Mouse (Mus musculus) liver, postnatal 0 days (tissue): ENCODE results near the gene Lyst. TPM values are rescaled to one million over a fixed set of nuclear protein-coding genes. Genes with fewer than 3 reads are reported as not detected.

ENCODE experiments used
- ATAC-seq: fragments of 200-750 bp; cut with Nextera tagmentation; 2 replicates; pipeline ENCODE4 v1.8.0; 2017; ENCODE audit warnings: mild to moderate bottlenecking, moderate library complexity
- DNase-seq: peaks from one replicate; pipeline ENCODE4 v3.0.0-alpha.2; 2016
- H3K27ac ChIP-seq: fragments of 300-500 bp; sonication (generic); 2 replicates; pipeline ENCODE4 v1.5.1; 2014; ENCODE audit warnings: antibody characterized with exemption, moderate library complexity, mild to moderate bottlenecking, low read depth
- H3K27me3 ChIP-seq: fragments of 300-500 bp; sonication (generic); 2 replicates; pipeline ENCODE4 v1.6.1; 2014; ENCODE audit warnings: low read length, control low read depth, mixed read lengths; ENCODE audit not compliant: insufficient read depth
- H3K36me3 ChIP-seq: fragments of 300-500 bp; sonication (generic); replicated peaks from 2 replicates; pipeline ENCODE4 v1.6.1; 2014; ENCODE audit warnings: mild to moderate bottlenecking, control low read depth, low read length, moderate library complexity, mixed read lengths; ENCODE audit not compliant: insufficient read depth
- H3K4me1 ChIP-seq: fragments of 300-500 bp; sonication (generic); 2 replicates; pipeline ENCODE4 v1.6.1; 2014; ENCODE audit warnings: antibody characterized with exemption, mild to moderate bottlenecking, control low read depth; ENCODE audit not compliant: insufficient read depth
- H3K4me2 ChIP-seq: fragments of 300-500 bp; sonication (generic); 2 replicates; pipeline ENCODE4 v1.6.1; 2014; ENCODE audit warnings: low read depth, mild to moderate bottlenecking, low read length, moderate library complexity, mixed read lengths
- H3K4me3 ChIP-seq: fragments of 300-500 bp; sonication (generic); 2 replicates; pipeline ENCODE4 v1.5.1; 2014; ENCODE audit warnings: low read depth, low read length
- H3K9ac ChIP-seq: fragments of 300-500 bp; sonication (generic); replicated peaks from 2 replicates; pipeline ENCODE4 v1.6.1; 2014; ENCODE audit warnings: mild to moderate bottlenecking, moderate library complexity
- H3K9me3 ChIP-seq: fragments of 300-500 bp; sonication (generic); 2 replicates; pipeline ENCODE4 v1.6.1; 2016; ENCODE audit warnings: mild to moderate bottlenecking, control low read depth, low read length, mixed read lengths
- CTCF ChIP-seq: sonication (generic); IDR thresholded peaks from 2 replicates; pipeline ENCODE4 v1.5.1; 2016; ENCODE audit warnings: antibody characterized with exemption, low read depth
- EP300 ChIP-seq: IDR thresholded peaks from 2 replicates; pipeline ENCODE4 v1.6.1; 2016; ENCODE audit warnings: antibody characterized with exemption, low read depth, mild to moderate bottlenecking
- WGBS: fragments of 180-500 bp; shearing (Covaris S2); extraction: QIAGEN DNeasy Blood & Tissue Kit; methylation state at CpG from one replicate; pipeline ENCODE4 v1.1.7; 2014; ENCODE audit not compliant: insufficient replicate concordance; 5-methylcytosine and 5-hydroxymethylcytosine counted together
- polyA plus RNA-seq: library from polyadenylated mRNA; unstranded; fragments of >200 nt; fragmentation: Nextera tagmentation; extraction: Ambion mirVana; gene quantifications from 2 replicates; pipeline ENCODE4 v1.2.1, GENCODE M21; 2015

The Lyst gene
- polyA plus RNA-seq, 1 experiment from 2014 or later = 5.6 TPM

- Histone ChIP-seq H3K9ac (no peak overlapping the region), H3K27me3 (no peaks in the 10 kb centered on the region), H3K9me3 (no peaks in the 10 kb centered on the region), H3K27ac (peak overlapping the region; percentile 51), H3K4me1 (peaks cover 5% of the 10 kb centered on the region; the same call in 1 of the 2 replicates), H3K36me3 (no peaks in the 10 kb centered on the region), H3K4me3 (no peak overlapping the region), H3K4me2 (peak overlapping the region; percentile 30)
- TF ChIP-seq EP300 (peak; percentile 63; the same call in 1 of the 2 replicates), CTCF (no peak)
- 38% methylated on average over 5 of the region's 5 CpGs for WGBS
- DNase-seq (peak; percentile 58), ATAC-seq (peak; percentile 81)
Observed at GRCm38 (mm10) chr13:13558900-13559299, 31.3 kb upstream of the Lyst start.

GRCm38 (mm10) chr13:13562571-13562970 is 27.6 kb upstream of the Lyst start:
- Histone ChIP-seq H3K4me3 (no peak overlapping the region), H3K9me3 (no peaks in the 10 kb centered on the region), H3K36me3 (no peaks in the 10 kb centered on the region), H3K4me2 (no peak overlapping the region), H3K27ac (no peak overlapping the region), H3K9ac (no peak overlapping the region), H3K4me1 (peaks cover 5% of the 10 kb centered on the region; the same call in 1 of the 2 replicates), H3K27me3 (no peaks in the 10 kb centered on the region)
- TF ChIP-seq EP300 (no peak), CTCF (no peak)
- no peak for ATAC-seq
- no peak for DNase-seq
- 80% methylated on average over 6 of the region's 6 CpGs for WGBS

- WGBS = 65% methylated on average over 2 of the region's 2 CpGs
- TF ChIP-seq EP300 (no peak), CTCF (no peak)
- Histone ChIP-seq H3K9ac (no peak overlapping the region), H3K27me3 (no peaks in the 10 kb centered on the region), H3K4me1 (peaks cover 5% of the 10 kb centered on the region; the same call in 1 of the 2 replicates), H3K9me3 (no peaks in the 10 kb centered on the region), H3K36me3 (no peaks in the 10 kb centered on the region), H3K27ac (no peak overlapping the region), H3K4me2 (no peak overlapping the region), H3K4me3 (no peak overlapping the region)
- DNase-seq (no peak), ATAC-seq (no peak)
Observed at GRCm38 (mm10) chr13:13564116-13564515, 26.1 kb upstream of the Lyst start.

GRCm38 (mm10) chr13:13564541-13564940 is 25.7 kb upstream of the Lyst start:
- no peak for DNase-seq

GRCm38 (mm10) chr13:13567640-13568039 is 22.6 kb upstream of the Lyst start:
- DNase-seq = no peak
- Histone ChIP-seq H3K4me2 (no peak overlapping the region), H3K36me3 (no peaks in the 10 kb centered on the region), H3K27me3 (no peaks in the 10 kb centered on the region), H3K4me3 (no peak overlapping the region), H3K9ac (no peak overlapping the region), H3K9me3 (no peaks in the 10 kb centered on the region), H3K4me1 (peaks cover 15% of the 10 kb centered on the region; the same call in 1 of the 2 replicates), H3K27ac (no peak overlapping the region)
- 68% methylated on average over 6 of the region's 6 CpGs for WGBS
- ATAC-seq = no peak
- TF ChIP-seq CTCF (no peak), EP300 (no peak)

More at GRCm38 (mm10) chr13:13564541-13564940, 25.7 kb upstream of the Lyst start:
- Histone ChIP-seq H3K4me3 (no peak overlapping the region), H3K27ac (no peak overlapping the region), H3K27me3 (no peaks in the 10 kb centered on the region), H3K9me3 (no peaks in the 10 kb centered on the region), H3K4me1 (peaks cover 9% of the 10 kb centered on the region; the same call in 1 of the 2 replicates), H3K4me2 (no peak overlapping the region), H3K36me3 (no peaks in the 10 kb centered on the region), H3K9ac (no peak overlapping the region)
- no peak for TF ChIP-seq EP300
- no peak for ATAC-seq
- WGBS = 50% methylated on average over 4 of the region's 4 CpGs

DNA sequence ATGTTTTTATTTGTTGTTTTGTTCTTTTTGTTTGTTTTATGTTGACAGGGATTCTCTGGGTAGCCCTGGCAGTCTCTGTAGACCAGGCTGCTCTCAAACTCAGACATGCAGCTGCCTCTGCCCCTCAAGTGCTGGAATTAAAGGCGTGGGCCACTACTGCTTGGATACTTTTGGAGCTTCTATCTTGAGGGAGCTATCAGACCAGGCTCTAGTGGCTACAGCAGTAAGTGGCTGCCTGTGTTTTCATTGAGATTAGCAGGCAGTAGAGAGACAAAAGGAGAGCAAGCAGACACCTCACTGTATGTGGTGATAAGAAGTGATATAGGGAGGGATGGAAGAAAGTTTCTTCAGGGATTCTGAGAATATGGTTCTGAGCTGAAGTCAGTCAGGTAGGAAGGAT is 21.4 kb upstream of the Lyst start:
- no peaks in the 10 kb centered on the region for H3K27me3 ChIP-seq
- H3K4me3 ChIP-seq = no peak overlapping the region
- H3K4me1 ChIP-seq = peaks cover 21% of the 10 kb centered on the region; the same call in 1 of the 2 replicates
- WGBS = 41% methylated on average over 1 of the region's 1 CpGs
- no peak for TF ChIP-seq EP300
- TF ChIP-seq CTCF = no peak
- no peak for ATAC-seq
- peak overlapping the region; percentile 64; the same call in 1 of the 2 replicates for H3K27ac ChIP-seq
- no peak for DNase-seq
- no peak overlapping the region for H3K4me2 ChIP-seq
- no peak overlapping the region for H3K9ac ChIP-seq
- no peaks in the 10 kb centered on the region for H3K9me3 ChIP-seq
- no peaks in the 10 kb centered on the region for H3K36me3 ChIP-seq

- H3K4me2 ChIP-seq = no peak overlapping the region
- no peaks in the 10 kb centered on the region for H3K36me3 ChIP-seq
- no peak overlapping the region for H3K9ac ChIP-seq
- H3K4me3 ChIP-seq = no peak overlapping the region
- ATAC-seq (peak; percentile 92), DNase-seq (peak; percentile 29)
- peaks cover 26% of the 10 kb centered on the region for H3K4me1 ChIP-seq
- peak overlapping the region; percentile 64 for H3K27ac ChIP-seq
- no peaks in the 10 kb centered on the region for H3K27me3 ChIP-seq
- H3K9me3 ChIP-seq = no peaks in the 10 kb centered on the region
- TF ChIP-seq CTCF (no peak), EP300 (peak; percentile 51)
Observed at GRCm38 (mm10) chr13:13569603-13570002, 20.6 kb upstream of the Lyst start.
